Mouse (Mus musculus) testis, adult 2 months (tissue): Measurements from ENCODE around the gene Serpina6.

Experiments
- CTCF ChIP-seq: fragments of 200-500 bp; IDR thresholded peaks from 2 replicates; pipeline ENCODE4 v1.5.1; 2012; ENCODE audit warnings: low read depth, mild to moderate bottlenecking, inconsistent platforms, low read length, moderate library complexity; ENCODE audit not compliant: control insufficient read depth, insufficient read depth, insufficient replicate concordance
- POLR2A ChIP-seq: fragments of 200-500 bp; IDR thresholded peaks from 2 replicates; pipeline ENCODE4 v1.6.1; 2012; ENCODE audit warnings: low read depth, mild to moderate bottlenecking, inconsistent platforms, low read length, moderate library complexity; ENCODE audit not compliant: control insufficient read depth

DNA sequence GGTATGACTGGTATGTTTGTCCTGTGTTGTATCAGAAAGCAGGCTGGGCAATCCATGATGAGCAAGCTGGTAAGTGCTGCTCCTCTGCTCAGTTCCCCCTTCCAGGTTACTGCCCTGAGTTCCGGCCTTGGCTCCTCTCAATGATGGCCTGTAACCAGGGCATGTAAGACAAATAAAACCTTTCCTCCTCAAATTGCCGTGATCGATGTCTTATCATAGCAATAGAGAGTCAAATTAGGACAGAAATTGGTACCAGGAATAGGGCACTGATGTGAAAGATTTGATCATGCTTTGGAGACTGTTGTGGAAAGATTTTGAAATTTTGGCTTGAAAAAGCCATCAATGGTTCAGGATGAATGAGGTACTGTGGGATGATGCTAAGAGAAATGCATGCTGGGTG, 8.3 kb upstream of the Serpina6 start:
- TF ChIP-seq CTCF: no peak
- TF ChIP-seq POLR2A: no peak
